Mouse (Mus musculus) mouse trophoblast stem cell (cell line): ENCODE measurements around the gene Tnni1.

ENCODE experiments used
- in situ Hi-C, 2 experiments: fragments of 300-500 bp; cut with MseI, MboI; formaldehyde crosslinking; loops; 2 replicates in 1 of 2; 3 replicates in 1 of 2; pipeline ENCODE4 v1.15.1; 2025

The Tnni1 gene

GRCm38 (mm10) chr1:135767324-135767890, 11.8 kb upstream of the Tnni1 start:
- in situ Hi-C loops: no loop called here

GRCm38 (mm10) chr1:135768400-135768799, 10.8 kb upstream of the Tnni1 start:
- in situ Hi-C loops: no loop called here

- in situ Hi-C loops: no loop called here
Measured at GRCm38 (mm10) chr1:135770237-135770636, 9.0 kb upstream of the Tnni1 start.

- in situ Hi-C loops: no loop called here
Measured at GRCm38 (mm10) chr1:135770896-135771572, 8.2 kb upstream of the Tnni1 start.

GRCm38 (mm10) chr1:135771573-135771970, 7.7 kb upstream of the Tnni1 start:
- in situ Hi-C loops: no loop called here

GRCm38 (mm10) chr1:135776596-135776995, 2.6 kb upstream of the Tnni1 start:
- in situ Hi-C loops: no loop called here

GRCm38 (mm10) chr1:135777046-135777445, 2.2 kb upstream of the Tnni1 start:
- in situ Hi-C loops: no loop called here

- in situ Hi-C loops: loop anchor here in 1 of 2 experiments (10.0 kb wide), 1 partner anchor 66 kb away; no protein-coding TSS in a partner anchor
Measured at GRCm38 (mm10) chr1:135780649-135781048, 1.4 kb downstream of the Tnni1 start.

GRCm38 (mm10) chr1:135781220-135781619, 2.0 kb downstream of the Tnni1 start:
- in situ Hi-C loops: loop anchor here in 1 of 2 experiments (10.0 kb wide), 1 partner anchor 66 kb away; no protein-coding TSS in a partner anchor

- in situ Hi-C loops: loop anchor here in 1 of 2 experiments (10.0 kb wide), 1 partner anchor 68 kb away; no protein-coding TSS in a partner anchor
Measured at GRCm38 (mm10) chr1:135782816-135783215, 3.6 kb downstream of the Tnni1 start.

GRCm38 (mm10) chr1:135787799-135788198, 8.6 kb downstream of the Tnni1 start:
- in situ Hi-C loops: loop anchor here (5.0 to 10.0 kb wide), 3 partner anchors 35 to 73 kb away; no protein-coding TSS in a partner anchor

GRCm38 (mm10) chr1:135788708-135789107, 9.5 kb downstream of the Tnni1 start:
- in situ Hi-C loops: loop anchor here (5.0 to 10.0 kb wide), 3 partner anchors 36 to 74 kb away; no protein-coding TSS in a partner anchor

- in situ Hi-C loops: loop anchor here (5.0 to 10.0 kb wide), 3 partner anchors 38 to 75 kb away; no protein-coding TSS in a partner anchor
Measured at GRCm38 (mm10) chr1:135789815-135790214, 10.6 kb downstream of the Tnni1 start.

- in situ Hi-C loops: no loop called here
Measured at GRCm38 (mm10) chr1:135792143-135792939, 13.1 kb downstream of the Tnni1 start.

- in situ Hi-C loops: no loop called here
Measured at GRCm38 (mm10) chr1:135793370-135794215, 14.4 kb downstream of the Tnni1 start.

- in situ Hi-C loops: no loop called here
Measured at GRCm38 (mm10) chr1:135794216-135795134, 15.2 kb downstream of the Tnni1 start.

- in situ Hi-C loops: no loop called here
Measured at GRCm38 (mm10) chr1:135798492-135798891, 19.3 kb downstream of the Tnni1 start.

GRCm38 (mm10) chr1:135799109-135799627, 19.9 kb downstream of the Tnni1 start:
- in situ Hi-C loops: no loop called here

GRCm38 (mm10) chr1:135800192-135800950, 21.1 kb downstream of the Tnni1 start:
- in situ Hi-C loops: no loop called here
